Mouse (Mus musculus) heart, embryonic 16.5 days (tissue): ENCODE measurements around the gene Psmd12. TPM values are rescaled to one million over a fixed set of nuclear protein-coding genes. Genes with fewer than 3 reads are reported as not detected.

Experiments used
- ATAC-seq: fragments of 200-750 bp; cut with Nextera tagmentation; replicated peaks from 2 replicates; pipeline ENCODE4 v1.8.0; 2017; ENCODE audit warnings: moderate number of reproducible peaks; ENCODE audit not compliant: insufficient read depth, low FRiP score; ENCODE audit errors: extremely low read depth
- H3K27ac ChIP-seq: fragments of 300-500 bp; sonication (generic); 2 replicates; pipeline ENCODE4 v1.5.1; 2014; ENCODE audit warnings: mild to moderate bottlenecking, low read length, control low read depth, moderate library complexity
- H3K27me3 ChIP-seq: fragments of 300-500 bp; sonication (generic); 2 replicates; pipeline ENCODE4 v1.6.1; 2014; ENCODE audit warnings: low read length, mixed read lengths; ENCODE audit not compliant: control insufficient read depth, insufficient read depth
- H3K36me3 ChIP-seq: fragments of 300-500 bp; sonication (generic); 2 replicates; pipeline ENCODE4 v1.6.1; 2014; ENCODE audit not compliant: control insufficient read depth, insufficient read depth
- H3K4me1 ChIP-seq: fragments of 300-500 bp; sonication (generic); 2 replicates; pipeline ENCODE4 v1.6.1; 2014; ENCODE audit warnings: low read length, mixed read lengths; ENCODE audit not compliant: control insufficient read depth, insufficient read depth
- H3K4me2 ChIP-seq: fragments of 300-500 bp; sonication (generic); 2 replicates; pipeline ENCODE4 v1.6.1; 2014; ENCODE audit warnings: low read depth, mild to moderate bottlenecking, control low read depth, low read length
- H3K4me3 ChIP-seq: fragments of 300-500 bp; sonication (generic); 2 replicates; pipeline ENCODE4 v1.5.1; 2014; ENCODE audit warnings: mild to moderate bottlenecking, control low read depth, low read length
- H3K9ac ChIP-seq: fragments of 300-500 bp; sonication (generic); 2 replicates; pipeline ENCODE4 v1.6.1; 2014; ENCODE audit warnings: low read length, control low read depth
- H3K9me3 ChIP-seq: fragments of 300-500 bp; sonication (generic); replicated peaks from 2 replicates; pipeline ENCODE4 v1.6.1; 2016; ENCODE audit warnings: low read length; ENCODE audit not compliant: control insufficient read depth
- WGBS: fragments of 180-500 bp; shearing (Covaris S2); extraction: QIAGEN DNeasy Blood & Tissue Kit; methylation state at CpG from one replicate; pipeline ENCODE4 v1.1.7; 2014; 5-methylcytosine and 5-hydroxymethylcytosine counted together
- polyA plus RNA-seq: library from polyadenylated mRNA; unstranded; fragments of >200 nt; fragmentation: Nextera tagmentation; extraction: Ambion mirVana; gene quantifications from 2 replicates; pipeline ENCODE4 v1.2.1, GENCODE M21; 2015

The Psmd12 gene
- 138 and 151 TPM in 2 replicates for polyA plus RNA-seq

GRCm38 (mm10) chr11:107479053-107479861, at the start of gene Psmd12:
Gene Psmd12, plus strand, starts transcription at chr11:107479484.
- peaks cover 17% of the 10 kb centered on the region for H3K4me1 ChIP-seq

DNA sequence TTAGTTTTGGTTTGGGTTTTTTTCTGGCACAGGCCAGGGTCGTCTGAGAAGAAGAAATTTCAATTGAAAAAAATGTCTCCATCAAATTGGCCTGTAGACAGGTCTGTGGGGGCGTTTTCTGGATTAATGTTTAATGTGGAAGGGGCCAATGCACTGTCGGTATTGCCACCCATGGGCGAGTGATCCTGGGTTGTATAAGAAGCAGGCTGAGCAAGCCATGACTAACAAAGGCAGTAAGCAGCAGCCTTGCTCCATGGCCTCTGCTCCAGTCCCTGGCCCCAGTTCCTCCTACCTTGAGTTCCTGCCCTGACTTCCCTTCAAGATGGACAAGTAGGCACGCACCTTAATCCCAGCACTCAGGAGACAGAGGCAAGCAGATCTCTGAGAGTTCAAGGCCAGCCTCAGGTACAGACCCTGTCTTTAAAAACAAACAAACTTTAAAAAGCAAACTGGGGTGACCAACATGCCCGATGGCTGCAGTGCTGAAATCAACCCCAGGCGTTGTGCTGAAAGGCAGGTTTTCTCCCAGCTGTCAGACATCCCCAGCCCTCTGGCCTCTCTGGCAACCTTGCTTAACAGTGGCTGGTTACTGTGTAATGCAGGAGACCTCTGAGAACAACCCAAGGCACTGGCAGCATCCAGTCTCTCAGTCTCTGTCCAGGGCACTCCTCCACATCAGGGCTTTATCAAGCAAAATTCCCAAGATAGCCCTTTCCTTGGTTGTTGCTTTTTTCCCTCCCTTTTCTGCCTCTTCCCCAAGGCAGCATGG, 47.9 kb upstream of the Psmd12 start:
- no peak for ATAC-seq
- Histone ChIP-seq H3K4me2 (no peak overlapping the region), H3K4me1 (peaks cover 7% of the 10 kb centered on the region), H3K36me3 (no peaks in the 10 kb centered on the region), H3K27ac (no peak overlapping the region), H3K4me3 (no peak overlapping the region), H3K9ac (no peak overlapping the region), H3K27me3 (no peaks in the 10 kb centered on the region), H3K9me3 (peaks cover 3% of the 10 kb centered on the region; the same call in 1 of the 2 replicates)
- 76% methylated on average over 7 of the region's 7 CpGs for WGBS

More at GRCm38 (mm10) chr11:107479053-107479861, at the start of gene Psmd12:
- peak within 1 kb of the TSS; percentile 96 for H3K4me2 ChIP-seq
- under 1% methylated on average over 51 of the region's 51 CpGs for WGBS
- H3K9ac ChIP-seq, result peak within 1 kb of the TSS; percentile 98
- H3K27me3 ChIP-seq, result no peaks in the 10 kb centered on the region
- peak within 1 kb of the TSS; percentile 90 for H3K27ac ChIP-seq
- H3K4me3 ChIP-seq, result peak within 1 kb of the TSS; percentile 98
- no peaks in the 10 kb centered on the region; the same call in 1 of the 2 replicates for H3K36me3 ChIP-seq
- ATAC-seq, result peak; percentile 98
- H3K9me3 ChIP-seq, result no peaks in the 10 kb centered on the region

DNA sequence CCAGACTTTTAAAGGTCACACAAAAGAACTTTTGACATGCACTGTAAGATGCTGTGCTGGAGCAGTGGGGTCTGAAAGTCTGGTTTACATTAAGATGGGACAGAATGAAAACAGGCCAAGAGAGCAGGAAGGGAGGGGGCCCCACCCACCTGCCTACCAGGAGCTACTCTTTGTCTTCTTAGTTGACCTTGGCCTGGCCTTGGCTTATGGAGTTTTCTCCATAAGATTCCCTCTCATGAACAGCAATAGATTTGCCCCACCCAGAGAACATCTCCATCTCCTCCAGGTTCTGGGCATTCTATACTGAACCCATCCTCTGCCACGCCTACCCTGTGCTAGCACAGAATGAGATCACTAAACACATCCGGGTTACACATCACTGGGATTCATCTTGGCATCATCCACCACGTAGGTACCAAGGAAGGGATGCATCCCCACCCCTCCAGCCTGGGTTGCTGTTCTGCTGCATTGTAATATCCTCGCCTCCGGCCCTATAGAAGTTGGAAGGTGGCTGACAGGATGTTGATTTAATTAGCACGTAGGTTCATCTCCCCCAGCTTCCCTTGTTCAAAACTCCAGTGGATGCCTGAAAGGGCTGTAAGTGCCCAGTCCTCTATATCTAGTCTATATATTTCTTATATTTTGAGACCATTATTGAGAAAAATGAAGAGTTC, 43.4 kb upstream of the Psmd12 start:
- H3K4me3 ChIP-seq, result no peak overlapping the region
- no peak overlapping the region for H3K27ac ChIP-seq
- H3K4me2 ChIP-seq, result no peak overlapping the region
- H3K4me1 ChIP-seq, result peaks cover 20% of the 10 kb centered on the region
- no peak for ATAC-seq
- H3K27me3 ChIP-seq, result no peaks in the 10 kb centered on the region
- no peak overlapping the region for H3K9ac ChIP-seq
- no peaks in the 10 kb centered on the region for H3K36me3 ChIP-seq
- H3K9me3 ChIP-seq, result 0 out of 2 replicates have a peak, but pooled peaks cover 3% of the 10 kb centered on the region
- WGBS, result 84% methylated on average over 6 of the region's 6 CpGs

DNA sequence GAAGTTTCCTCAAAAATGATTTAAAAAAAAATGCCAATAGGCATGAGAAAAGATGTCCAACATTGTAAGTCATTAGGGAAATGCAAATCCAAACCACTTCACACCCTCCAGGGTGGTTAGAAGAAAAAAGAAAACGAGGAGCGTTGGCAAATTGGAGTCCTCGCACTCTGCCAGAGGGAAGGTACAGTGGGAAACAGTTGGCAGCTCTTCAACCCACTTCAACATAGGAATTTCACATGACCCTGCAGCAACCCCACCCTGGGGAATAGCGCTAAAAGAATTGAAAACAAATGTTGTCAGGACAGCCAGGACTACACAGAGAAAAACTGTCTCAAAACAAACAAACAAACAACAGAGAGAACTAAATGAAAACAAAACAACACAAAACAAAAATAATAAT, 41.6 kb upstream of the Psmd12 start:
- Histone ChIP-seq H3K4me3 (no peak overlapping the region), H3K4me2 (no peak overlapping the region), H3K4me1 (peaks cover 20% of the 10 kb centered on the region), H3K27ac (peak overlapping the region; percentile 58), H3K9ac (no peak overlapping the region), H3K27me3 (no peaks in the 10 kb centered on the region), H3K9me3 (0 out of 2 replicates have a peak, but pooled peaks cover 3% of the 10 kb centered on the region), H3K36me3 (no peaks in the 10 kb centered on the region)
- ATAC-seq, result peak; percentile 75
- 36% methylated on average over 4 of the region's 4 CpGs for WGBS

DNA sequence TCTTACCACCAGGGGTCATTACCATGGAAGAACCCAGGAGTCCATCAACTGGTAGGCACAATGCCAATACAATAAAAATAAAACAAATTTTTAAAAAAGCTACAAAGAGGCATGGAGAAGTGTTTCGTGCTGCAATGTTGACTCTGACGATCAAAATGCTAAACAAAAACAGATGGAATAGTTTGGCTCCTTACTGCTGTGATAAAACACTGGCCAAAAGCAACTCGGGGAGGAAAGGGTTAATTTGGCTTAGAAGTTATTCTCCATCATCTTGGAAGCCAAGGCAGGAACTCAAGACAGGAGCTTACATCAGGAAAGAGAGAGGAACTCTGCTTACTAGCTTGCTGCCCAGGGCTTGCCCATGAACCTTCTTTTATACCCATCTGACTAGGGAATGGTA, 41.1 kb upstream of the Psmd12 start:
- ATAC-seq, result no peak
- WGBS, result 84% methylated on average over 3 of the region's 3 CpGs
- Histone ChIP-seq H3K36me3 (no peaks in the 10 kb centered on the region), H3K4me2 (no peak overlapping the region), H3K4me1 (peaks cover 20% of the 10 kb centered on the region), H3K4me3 (no peak overlapping the region), H3K9me3 (0 out of 2 replicates have a peak, but pooled peaks cover 3% of the 10 kb centered on the region), H3K9ac (no peak overlapping the region), H3K27ac (peak overlapping the region; percentile 58), H3K27me3 (no peaks in the 10 kb centered on the region)

DNA sequence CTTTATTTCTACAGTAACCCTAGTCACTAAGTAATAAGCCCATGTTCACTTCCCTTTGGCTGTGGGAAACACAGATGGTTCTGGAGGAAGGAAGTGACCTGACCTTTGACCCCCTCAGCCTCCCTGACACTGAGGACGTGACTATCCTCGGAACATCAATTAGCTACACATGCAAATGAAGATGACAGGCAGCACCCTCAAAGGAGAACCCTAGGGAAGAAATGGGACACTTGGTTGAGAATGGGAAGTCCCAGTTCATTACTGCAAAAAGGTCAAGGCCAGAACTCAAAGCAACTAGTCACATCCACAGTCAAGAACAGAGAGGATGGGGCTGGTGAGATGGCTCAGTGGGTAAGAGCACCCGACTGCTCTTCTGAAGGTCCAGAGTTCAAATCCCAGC, 38.2 kb upstream of the Psmd12 start:
- Histone ChIP-seq H3K4me1 (peaks cover 19% of the 10 kb centered on the region), H3K4me2 (no peak overlapping the region), H3K9ac (no peak overlapping the region), H3K27ac (no peak overlapping the region), H3K9me3 (no peaks in the 10 kb centered on the region), H3K4me3 (no peak overlapping the region), H3K36me3 (no peaks in the 10 kb centered on the region), H3K27me3 (no peaks in the 10 kb centered on the region)
- 71% methylated on average over 3 of the region's 3 CpGs for WGBS
- no peak for ATAC-seq

GRCm38 (mm10) chr11:107443121-107444095, 35.9 kb upstream of the Psmd12 start:
- Histone ChIP-seq H3K4me2 (no peak overlapping the region), H3K9me3 (no peaks in the 10 kb centered on the region), H3K9ac (no peak overlapping the region), H3K4me3 (no peak overlapping the region), H3K27ac (no peak overlapping the region), H3K4me1 (peaks cover 16% of the 10 kb centered on the region), H3K27me3 (no peaks in the 10 kb centered on the region), H3K36me3 (no peaks in the 10 kb centered on the region)
- no peak for ATAC-seq
- WGBS, result 81% methylated on average over 12 of the region's 12 CpGs

- Histone ChIP-seq H3K27ac (no peak overlapping the region), H3K9me3 (no peaks in the 10 kb centered on the region), H3K27me3 (no peaks in the 10 kb centered on the region), H3K9ac (no peak overlapping the region), H3K36me3 (no peaks in the 10 kb centered on the region), H3K4me3 (no peak overlapping the region), H3K4me1 (peaks cover 30% of the 10 kb centered on the region), H3K4me2 (no peak overlapping the region)
- 0 out of 2 replicates have a peak, but pooled peaks have one; percentile 38 for ATAC-seq
- 82% methylated on average over 3 of the region's 3 CpGs for WGBS
Observed at GRCm38 (mm10) chr11:107445683-107446082, 33.6 kb upstream of the Psmd12 start.
